Comparison of ENCODE assay signal across 13 mouse cellular contexts in genomic region chr5:134226946-134227345, GRCm38 (mm10). TPM values are rescaled to one million over a fixed set of nuclear protein-coding genes. Genes with fewer than 3 reads are reported as not detected.
DNase-seq lines count a peak whose midpoint lies in the region; ATAC-seq and TF ChIP-seq lines count a peak whose summit lies in the region.
"Had no signal": no experiment of that assay in that cellular context is flagged by ENCODE, and none has a peak within 500 bp of the region (broad histone marks: within the 10 kb centered on the region; RNA-seq: fewer than 3 reads in every experiment).

No protein-coding gene starts in this region.

- no peaks in the 10 kb centered on the region for H3K9me3 ChIP-seq in forebrain, embryonic 10.5 days
- H3K9me3 ChIP-seq in forebrain, embryonic 13.5 days (replicated peaks): no peaks in the 10 kb centered on the region
- H3K9me3 ChIP-seq in kidney, postnatal 0 days (replicated peaks; ENCODE audit: low read length): no peaks in the 10 kb centered on the region
- H3K9me3 ChIP-seq in limb, embryonic 12.5 days: no peaks in the 10 kb centered on the region
- H3K9me3 ChIP-seq: heart, embryonic 15.5 days; limb, embryonic 13.5 days had no signal

- ATAC-seq in forebrain, embryonic 13.5 days: no peak
- ATAC-seq in kidney, postnatal 0 days (replicated peaks; ENCODE audit: low FRiP score, low read depth): no peak
- 0 out of 2 replicates have a peak, but pooled peaks have one; percentile 24 for ATAC-seq in limb, embryonic 12.5 days (ENCODE audit: insufficient number of reproducible peaks, insufficient read depth, low FRiP score, low TSS enrichment, low read depth)
- ATAC-seq: hindbrain, embryonic 16.5 days had no signal

- no peak for TF ChIP-seq CTCF in kidney, postnatal 0 days (IDR thresholded peaks at IDR 0.05; ENCODE audit: low read depth)

- H3K4me2 ChIP-seq in forebrain, embryonic 13.5 days: no peak overlapping the region
- peak overlapping the region; percentile 7; the same call in 1 of the 2 replicates for H3K4me2 ChIP-seq in kidney, postnatal 0 days (ENCODE audit: low read length)
- no peak overlapping the region for H3K4me2 ChIP-seq in limb, embryonic 12.5 days
- H3K4me2 ChIP-seq: heart, embryonic 15.5 days; limb, embryonic 13.5 days had no signal

- no peaks in the 10 kb centered on the region for H3K36me3 ChIP-seq in forebrain, embryonic 10.5 days (replicated peaks)
- H3K36me3 ChIP-seq in forebrain, embryonic 13.5 days (ENCODE audit: poor library complexity, severe bottlenecking): no peaks in the 10 kb centered on the region
- H3K36me3 ChIP-seq in kidney, postnatal 0 days (ENCODE audit: insufficient read depth, low read length): no peaks in the 10 kb centered on the region
- no peaks in the 10 kb centered on the region for H3K36me3 ChIP-seq in limb, embryonic 12.5 days
- H3K36me3 ChIP-seq: heart, embryonic 15.5 days; limb, embryonic 13.5 days had no signal

- H3K27me3 ChIP-seq in forebrain, embryonic 10.5 days (ENCODE audit: poor library complexity, severe bottlenecking): peaks cover 20% of the 10 kb centered on the region
- peaks cover 10% of the 10 kb centered on the region for H3K27me3 ChIP-seq in forebrain, embryonic 13.5 days
- no peaks in the 10 kb centered on the region for H3K27me3 ChIP-seq in kidney, postnatal 0 days (ENCODE audit: insufficient read depth, low read length)
- peaks cover 10% of the 10 kb centered on the region for H3K27me3 ChIP-seq in limb, embryonic 12.5 days

- H3K9ac ChIP-seq in forebrain, embryonic 13.5 days: no peak overlapping the region
- no peak overlapping the region for H3K9ac ChIP-seq in kidney, postnatal 0 days (ENCODE audit: low read depth, low read length)
- H3K9ac ChIP-seq in limb, embryonic 12.5 days (replicated peaks): no peak overlapping the region
- H3K9ac ChIP-seq: heart, embryonic 15.5 days; limb, embryonic 13.5 days had no signal

- H3K27ac ChIP-seq in forebrain, embryonic 10.5 days: peak overlapping the region; percentile 75
- no peak overlapping the region for H3K27ac ChIP-seq in forebrain, embryonic 13.5 days
- H3K27ac ChIP-seq in kidney, postnatal 0 days: no peak overlapping the region
- 0 out of 2 replicates have a peak overlapping the region, but pooled peaks have one; percentile 9 for H3K27ac ChIP-seq in limb, embryonic 12.5 days
- H3K27ac ChIP-seq: heart, embryonic 15.5 days; limb, embryonic 13.5 days had no signal

- DNase-seq in forebrain, embryonic 10.5 days (ENCODE audit: extremely low spot score, low spot score): no peak
- no peak for DNase-seq in kidney, postnatal 0 days (ENCODE audit: low spot score)
- DNase-seq in kidney, postnatal 25 days: no peak
- DNase-seq in A20 (ENCODE audit: low read depth, low spot score) (peak; percentile 39), MN1 (ENCODE audit: low spot score) (no peak)
- no peak for DNase-seq in urinary bladder, adult 18-20 months (ENCODE audit: low spot score in 2 of 2)
- DNase-seq: adrenal gland, postnatal 36 days; cerebellum, adult 11 months had no signal

- whole genome bisulfite sequencing in forebrain, embryonic 10.5 days: 79% methylated on average over 12 of the region's 12 CpGs
- WGBS in forebrain, embryonic 13.5 days: 75% methylated on average over 12 of the region's 12 CpGs
- WGBS in kidney, postnatal 0 days: 31% methylated on average over 12 of the region's 12 CpGs
- 60% methylated on average over 12 of the region's 12 CpGs for WGBS in limb, embryonic 12.5 days

- no peak overlapping the region for H3K4me3 ChIP-seq in forebrain, embryonic 10.5 days
- H3K4me3 ChIP-seq in forebrain, embryonic 13.5 days: no peak overlapping the region
- H3K4me3 ChIP-seq in kidney, postnatal 0 days (replicated peaks; ENCODE audit: low read depth, low read length): no peak overlapping the region
- no peak overlapping the region for H3K4me3 ChIP-seq in limb, embryonic 12.5 days (replicated peaks)
- H3K4me3 ChIP-seq: heart, embryonic 15.5 days; limb, embryonic 13.5 days had no signal

- peaks cover 29% of the 10 kb centered on the region for H3K4me1 ChIP-seq in forebrain, embryonic 10.5 days
- peaks cover 3% of the 10 kb centered on the region for H3K4me1 ChIP-seq in forebrain, embryonic 13.5 days
- H3K4me1 ChIP-seq in kidney, postnatal 0 days (replicated peaks; ENCODE audit: insufficient read depth, low read length): peaks cover 1% of the 10 kb centered on the region; the same call in 1 of the 2 replicates
- peaks cover 17% of the 10 kb centered on the region for H3K4me1 ChIP-seq in limb, embryonic 12.5 days (replicated peaks)

RNA-seq across cellular contexts. Expression of gene Ncf1, which starts 2.5 kb away (rescaled TPM):
- polyA plus RNA-seq in forebrain, embryonic 10.5 days (2016; fragmentation: Nextera tagmentation; extraction: Ambion mirVana): 2.4 TPM in 2 replicates
- 1.5 and 1.8 TPM in 2 replicates for polyA plus RNA-seq in forebrain, embryonic 13.5 days (2015; fragmentation: Nextera tagmentation; extraction: Ambion mirVana)
- polyA plus RNA-seq in kidney, postnatal 0 days (2015; fragmentation: Nextera tagmentation; extraction: Ambion mirVana): 2.4 and 2.9 TPM in 2 replicates
- polyA plus RNA-seq in limb, embryonic 12.5 days (2016; fragmentation: Nextera tagmentation; extraction: Ambion mirVana): 1.9 and 2.4 TPM in 2 replicates

RNA-seq across cellular contexts. Expression of gene Gtf2ird2, which starts 43.1 kb away (rescaled TPM):
- 7.0 and 7.6 TPM in 2 replicates for polyA plus RNA-seq in forebrain, embryonic 10.5 days (2016; fragmentation: Nextera tagmentation; extraction: Ambion mirVana)
- 11.0 and 12.8 TPM in 2 replicates for polyA plus RNA-seq in forebrain, embryonic 13.5 days (2015; fragmentation: Nextera tagmentation; extraction: Ambion mirVana)
- polyA plus RNA-seq in kidney, postnatal 0 days (2015; fragmentation: Nextera tagmentation; extraction: Ambion mirVana): 6.1 and 6.9 TPM in 2 replicates
- 10.8 and 13.2 TPM in 2 replicates for polyA plus RNA-seq in limb, embryonic 12.5 days (2016; fragmentation: Nextera tagmentation; extraction: Ambion mirVana)

RNA-seq across cellular contexts. Expression of gene Rcc1l, which starts 50.4 kb away (rescaled TPM):
- 40.2 and 44.3 TPM in 2 replicates for polyA plus RNA-seq in forebrain, embryonic 10.5 days (2016; fragmentation: Nextera tagmentation; extraction: Ambion mirVana)
- polyA plus RNA-seq in forebrain, embryonic 13.5 days (2015; fragmentation: Nextera tagmentation; extraction: Ambion mirVana): 23.3 and 24.4 TPM in 2 replicates
- polyA plus RNA-seq in kidney, postnatal 0 days (2015; fragmentation: Nextera tagmentation; extraction: Ambion mirVana): 32.1 and 33.4 TPM in 2 replicates
- polyA plus RNA-seq in limb, embryonic 12.5 days (2016; fragmentation: Nextera tagmentation; extraction: Ambion mirVana): 35.9 and 40.1 TPM in 2 replicates

Comparison
In these comparisons a context has a peak if more than half of its experiments do, and no peak if none do; other contexts are left out.
1. H3K27ac ChIP-seq: peak in forebrain, embryonic 10.5 days (single experiment) and limb, embryonic 12.5 days (single experiment); none in forebrain, embryonic 13.5 days (single experiment) and kidney, postnatal 0 days (single experiment).